Mouse (Mus musculus) testis, adult 2 months (tissue): ENCODE measurements around the gene Aven.

Experiments used
- CTCF ChIP-seq: fragments of 200-500 bp; IDR thresholded peaks from 2 replicates; pipeline ENCODE4 v1.5.1; 2012; ENCODE audit warnings: low read depth, mild to moderate bottlenecking, inconsistent platforms, low read length, moderate library complexity; ENCODE audit not compliant: control insufficient read depth, insufficient read depth, insufficient replicate concordance
- POLR2A ChIP-seq: fragments of 200-500 bp; IDR thresholded peaks from 2 replicates; pipeline ENCODE4 v1.6.1; 2012; ENCODE audit warnings: low read depth, mild to moderate bottlenecking, inconsistent platforms, low read length, moderate library complexity; ENCODE audit not compliant: control insufficient read depth

- TF ChIP-seq POLR2A: no peak
- TF ChIP-seq CTCF: no peak
Measured at GRCm38 (mm10) chr2:112632536-112632935, 139.8 kb downstream of the Aven start.
